10 mouse cellular contexts compared by ENCODE assay signal in genomic region chr19:29139699-29140456, GRCm38 (mm10). TPM values are rescaled to one million over a fixed set of nuclear protein-coding genes. Genes with fewer than 3 reads are reported as not detected.
DNase-seq lines count a peak whose midpoint lies in the region; ATAC-seq lines count a peak whose summit lies in the region.
"Had no signal": no experiment of that assay in that cellular context is flagged by ENCODE, and none has a peak within 500 bp of the region (broad histone marks: within the 10 kb centered on the region; RNA-seq: fewer than 3 reads in every experiment).

No protein-coding gene starts in this region.

- peak; percentile 10 to 34 for DNase-seq in gastrocnemius, adult 8-10 months (ENCODE audit: low spot score in 2 of 2)
- no peak for DNase-seq in gastrocnemius, postnatal 14 days
- no peak for DNase-seq in liver, embryonic 13.5 days
- no peak for DNase-seq in liver, embryonic 11.5 days (ENCODE audit: low spot score)
- DNase-seq in brain, adult 2 months (ENCODE audit: low read depth, low spot score), result peak; percentile 45
- DNase-seq in splenic B cell, adult 2 months (ENCODE audit: low read depth, low spot score), result peak; percentile 10
- no peak for DNase-seq in cerebellum, adult 11 months
- DNase-seq: kidney, postnatal 36 days; lung, postnatal 4 days had no signal

- peaks cover 55% of the 10 kb centered on the region for H3K4me1 ChIP-seq in liver, embryonic 13.5 days (replicated peaks)
- peaks cover 20% of the 10 kb centered on the region for H3K4me1 ChIP-seq in liver, embryonic 11.5 days (replicated peaks; ENCODE audit: control insufficient read depth, insufficient read depth, low read length)
- H3K4me1 ChIP-seq: hindbrain, embryonic 15.5 days had no signal

- 0 out of 2 replicates have a peak overlapping the region, but pooled peaks have one; percentile 18 for H3K27ac ChIP-seq in liver, embryonic 13.5 days
- H3K27ac ChIP-seq in liver, embryonic 11.5 days (ENCODE audit: low read depth, low read length), result no peak overlapping the region
- H3K27ac ChIP-seq: hindbrain, embryonic 15.5 days had no signal

- no peak overlapping the region for H3K9ac ChIP-seq in liver, embryonic 13.5 days
- H3K9ac ChIP-seq in liver, embryonic 11.5 days (ENCODE audit: low read depth, low read length), result no peak overlapping the region
- H3K9ac ChIP-seq: hindbrain, embryonic 15.5 days had no signal

- ATAC-seq in liver, embryonic 13.5 days (ENCODE audit: low read depth), result no peak
- ATAC-seq in liver, embryonic 11.5 days (replicated peaks; ENCODE audit: low FRiP score), result no peak

- no peak overlapping the region for H3K4me3 ChIP-seq in liver, embryonic 13.5 days (replicated peaks)
- H3K4me3 ChIP-seq in liver, embryonic 11.5 days (ENCODE audit: low read depth, low read length), result no peak overlapping the region
- H3K4me3 ChIP-seq: hindbrain, embryonic 15.5 days had no signal

- no peaks in the 10 kb centered on the region for H3K9me3 ChIP-seq in liver, embryonic 13.5 days (replicated peaks)
- no peaks in the 10 kb centered on the region for H3K9me3 ChIP-seq in liver, embryonic 11.5 days (ENCODE audit: control insufficient read depth, low read length)
- H3K9me3 ChIP-seq: hindbrain, embryonic 15.5 days had no signal

- WGBS in liver, embryonic 13.5 days (ENCODE audit: insufficient replicate concordance), result 78% methylated on average over 10 of the region's 10 CpGs
- 86% methylated on average over 10 of the region's 10 CpGs for WGBS in liver, embryonic 11.5 days

- peaks cover 87% of the 10 kb centered on the region for H3K36me3 ChIP-seq in liver, embryonic 13.5 days
- H3K36me3 ChIP-seq in liver, embryonic 11.5 days (ENCODE audit: control insufficient read depth, insufficient read depth, low read length), result peaks cover 13% of the 10 kb centered on the region; the same call in 1 of the 2 replicates
- peaks cover 2% of the 10 kb centered on the region for H3K36me3 ChIP-seq in splenic B cell, adult 2 months (ENCODE audit: control insufficient read depth, insufficient read depth, low read length, poor library complexity, severe bottlenecking)

- no peaks in the 10 kb centered on the region for H3K27me3 ChIP-seq in liver, embryonic 13.5 days
- no peaks in the 10 kb centered on the region for H3K27me3 ChIP-seq in liver, embryonic 11.5 days (replicated peaks; ENCODE audit: control insufficient read depth, insufficient read depth, low read length)
- no peaks in the 10 kb centered on the region for H3K27me3 ChIP-seq in splenic B cell, adult 2 months (ENCODE audit: control insufficient read depth, insufficient read depth, low read length, poor library complexity, severe bottlenecking)
- H3K27me3 ChIP-seq: hindbrain, embryonic 15.5 days had no signal

- intact Hi-C loops in gastrocnemius, postnatal 14 days (cut with DNase I; ENCODE audit: low total_unique reads), result no loop called here

- no peak overlapping the region for H3K4me2 ChIP-seq in liver, embryonic 13.5 days
- H3K4me2 ChIP-seq in liver, embryonic 11.5 days, result no peak overlapping the region
- H3K4me2 ChIP-seq: hindbrain, embryonic 15.5 days had no signal

RNA-seq across cellular contexts. Expression of gene Rcl1, which starts 38.7 kb away (rescaled TPM):
- 1 to 10 TPM; 5.0 to 8.5 (median 6.9) TPM for total RNA-seq in gastrocnemius, adult 8-10 months (2022)
- 10 to 100 TPM; 11.2 to 12.9 TPM for total RNA-seq in gastrocnemius, postnatal 14 days (2021)
- polyA plus RNA-seq in liver, embryonic 13.5 days (2015; fragmentation: Nextera tagmentation; extraction: Ambion mirVana), result 73.8 and 82.4 TPM in 2 replicates
- 114 and 120 TPM in 2 replicates for polyA plus RNA-seq in liver, embryonic 11.5 days (2014; fragmentation: Nextera tagmentation; extraction: Ambion mirVana)

Comparison
In these comparisons a context has a peak if more than half of its experiments do, and no peak if none do; other contexts are left out.
1. DNase-seq: peak in gastrocnemius, adult 8-10 months (2 of 2), brain, adult 2 months (single experiment) and splenic B cell, adult 2 months (single experiment); none in gastrocnemius, postnatal 14 days (single experiment), liver, embryonic 13.5 days (single experiment), liver, embryonic 11.5 days (single experiment) and cerebellum, adult 11 months (single experiment).